Mouse (Mus musculus) embryo, embryonic 10 days (tissue): ENCODE results near the gene Mslnl.

Experiments used
- DNase-seq: peaks from one replicate; pipeline ENCODE4 v3.0.0-alpha.2; 2015; ENCODE audit warnings: low spot score

Mslnl gene

DNA sequence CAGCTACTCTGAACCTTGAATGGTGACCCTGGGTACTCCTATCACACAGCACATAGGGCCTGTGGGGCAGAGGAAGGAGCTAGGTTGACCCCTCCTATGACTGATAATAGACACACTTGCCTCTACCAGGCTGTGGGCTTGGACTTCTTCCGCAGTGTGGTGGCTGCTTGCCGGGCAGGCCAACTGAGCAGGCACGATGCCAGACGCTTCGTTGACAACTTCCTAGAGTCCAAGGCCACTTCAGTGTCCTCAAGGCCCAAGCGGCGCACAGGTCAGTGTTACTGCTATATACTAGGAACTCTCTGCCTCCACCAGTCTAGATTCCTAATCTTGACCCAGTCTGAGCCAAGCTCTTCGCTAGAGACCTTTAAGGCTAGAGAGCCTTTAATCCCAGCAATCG lies 8.0 kb downstream of the Mslnl start:
- no peak for DNase-seq

DNA sequence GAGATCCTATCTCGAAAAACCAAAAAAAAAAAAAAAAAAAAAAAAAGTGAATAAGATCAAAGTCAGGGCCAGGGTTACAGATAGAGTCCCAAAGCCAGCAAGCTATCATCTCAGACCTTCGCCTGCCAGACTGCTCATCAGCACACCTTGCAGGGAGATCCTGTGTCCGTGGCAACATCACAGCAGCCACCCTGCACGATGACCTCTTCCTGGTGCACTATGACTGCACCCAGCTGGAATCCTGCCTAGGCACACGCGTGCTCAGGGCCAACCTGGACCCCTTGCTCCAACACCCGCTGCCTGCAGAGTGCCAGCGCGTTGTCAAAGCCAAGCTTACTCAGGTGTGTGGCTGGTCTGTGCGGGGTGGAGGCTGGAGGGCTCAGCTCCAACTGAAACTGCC lies 8.5 kb downstream of the Mslnl start:
- no peak for DNase-seq

- DNase-seq = no peak
These were observed 12.4 kb downstream of the Mslnl start for GRCm38 (mm10) chr17:25748238-25748637.

DNA sequence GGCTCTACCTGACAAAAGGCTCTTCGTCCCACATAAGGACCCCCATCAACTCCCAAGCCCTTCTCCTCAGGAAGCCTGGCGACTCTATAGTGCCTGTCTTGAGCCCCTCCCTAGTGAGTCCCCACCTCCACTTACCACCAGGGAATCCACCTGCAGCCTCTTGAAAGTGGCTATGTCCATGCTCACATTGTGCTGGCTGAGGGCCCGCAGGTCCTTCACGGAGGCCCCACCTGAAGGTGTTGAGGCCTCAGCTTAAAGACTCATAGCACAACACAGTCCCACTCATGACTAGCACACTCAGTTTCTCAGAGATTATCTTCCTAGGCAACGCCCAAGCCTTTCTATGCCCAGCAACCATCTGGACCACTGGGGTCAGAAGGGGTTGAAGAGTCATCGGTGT lies 13.5 kb downstream of the Mslnl start:
- no peak for DNase-seq

- DNase-seq = no peak
These were observed 15.6 kb downstream of the Mslnl start for GRCm38 (mm10) chr17:25751446-25751845.

DNA sequence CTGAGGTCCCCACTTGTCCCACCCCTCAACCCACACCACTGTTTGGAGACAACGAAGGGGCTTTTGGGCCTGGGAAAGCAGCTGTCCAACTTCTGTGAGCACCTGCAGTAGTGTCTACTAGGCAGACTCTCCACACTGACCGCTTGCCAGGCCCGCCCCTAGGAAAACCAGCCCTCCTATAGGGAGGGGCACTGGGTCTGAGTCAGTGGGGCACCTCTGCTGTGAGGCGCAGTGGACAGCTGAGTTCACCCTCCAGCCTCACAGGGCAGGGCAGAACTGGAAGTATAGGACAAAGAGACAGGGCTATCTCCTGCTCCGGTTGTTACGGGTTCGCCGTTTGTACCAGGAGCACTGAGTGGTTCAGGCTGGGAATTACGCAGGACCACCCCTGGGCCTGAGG lies 18.4 kb downstream of the Mslnl start, which contains the start of gene Msln:
TSS of gene Msln (minus strand) at position 138 of the 400 bp plus-strand sequence.
- DNase-seq = no peak

- no peak for DNase-seq
These were observed 19.2 kb downstream of the Mslnl start for GRCm38 (mm10) chr17:25755086-25755485.

DNA sequence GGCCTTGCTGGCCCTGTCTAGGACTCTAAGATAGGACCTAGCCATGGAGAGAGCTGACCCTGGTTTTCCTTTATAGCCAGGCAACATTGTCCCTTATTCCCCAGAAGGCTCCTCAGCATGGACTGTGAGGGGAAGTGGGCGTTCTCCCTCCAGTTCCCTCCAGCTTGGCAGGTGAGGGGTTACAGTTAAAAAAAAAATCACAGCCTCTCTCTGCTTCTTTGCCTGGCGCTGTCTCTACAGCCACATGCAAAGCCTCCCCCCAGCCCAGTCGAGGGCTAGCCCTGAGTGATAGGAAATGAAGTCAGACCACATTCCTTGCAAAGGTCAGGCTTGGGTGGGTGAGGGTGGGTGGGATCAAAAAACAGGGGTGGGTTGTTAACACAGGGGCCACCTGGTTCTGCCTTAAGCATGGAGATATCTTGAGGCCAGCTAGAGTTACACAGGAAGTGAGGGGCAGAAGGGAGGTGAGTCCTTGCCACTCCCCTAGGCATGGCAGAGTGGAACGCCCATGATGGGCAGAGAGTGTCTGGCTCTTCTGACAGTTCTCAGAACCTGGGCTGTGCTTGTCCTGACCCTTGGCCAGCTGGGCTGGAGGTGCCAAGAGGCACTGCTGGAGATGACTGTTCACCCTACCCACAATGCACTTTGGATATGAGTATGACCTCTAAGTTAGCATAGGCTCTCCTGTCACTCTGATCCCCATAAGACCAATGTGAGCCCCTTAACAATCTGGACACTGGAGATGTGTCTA lies 20.0 kb downstream of the Mslnl start:
- no peak for DNase-seq

DNA sequence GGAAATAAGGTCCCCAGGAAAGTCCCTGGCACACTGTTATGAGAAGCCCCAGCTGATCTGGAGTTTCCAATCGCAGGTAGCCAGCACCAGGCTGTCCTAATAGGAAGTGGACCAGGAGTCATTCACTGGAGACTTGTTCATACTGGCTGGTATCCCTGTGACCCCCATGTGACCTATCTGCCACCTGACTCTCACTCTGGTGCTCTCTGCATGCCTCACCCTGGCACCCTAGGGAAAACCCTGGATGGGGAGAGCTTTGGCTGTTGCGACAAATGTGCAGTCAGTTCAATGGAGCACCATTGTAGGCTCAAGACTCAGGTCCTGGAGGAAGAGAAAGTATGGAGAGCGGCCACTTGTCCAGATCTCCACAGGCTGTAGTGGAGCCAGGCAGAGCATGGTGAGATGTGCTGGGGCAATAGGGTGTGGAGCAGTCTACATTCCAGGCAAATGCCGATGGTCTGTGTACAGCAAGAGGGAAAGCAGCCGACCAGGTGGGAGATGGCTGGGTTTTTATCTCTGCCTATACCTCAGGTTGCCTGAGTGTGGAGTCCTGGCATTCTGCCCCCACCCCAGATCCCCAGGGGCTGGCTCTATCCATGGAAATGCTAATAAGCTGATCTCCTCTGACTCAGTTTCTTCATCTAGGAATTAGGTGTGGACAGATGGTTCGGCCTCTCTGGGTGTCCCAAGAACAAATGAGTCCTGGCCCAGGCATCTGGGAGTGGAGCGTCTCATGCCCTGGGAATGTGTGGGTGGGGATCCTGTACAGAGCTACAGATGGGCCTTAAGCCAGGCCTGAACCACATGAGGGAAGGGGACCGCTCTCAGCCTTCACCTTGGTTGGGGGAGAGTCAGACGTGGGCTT lies 20.8 kb downstream of the Mslnl start:
- DNase-seq = no peak

DNA sequence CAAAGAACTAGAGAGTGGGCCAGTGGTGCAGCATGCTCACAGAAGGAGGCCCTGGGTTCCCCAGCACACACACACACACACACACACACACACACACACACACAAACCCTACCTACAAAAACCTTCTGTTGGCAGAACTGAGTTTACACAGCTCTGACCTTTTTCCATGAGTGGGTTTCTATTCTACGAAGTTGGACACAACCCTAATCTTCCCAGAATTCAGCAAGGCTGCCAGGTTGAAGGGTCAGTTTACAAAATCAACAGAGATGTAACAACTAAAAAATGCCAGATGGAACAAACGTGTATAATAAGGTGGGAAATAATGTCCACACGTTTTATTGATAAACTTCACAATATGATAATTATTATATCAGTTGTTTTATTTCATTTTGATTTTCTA lies 21.8 kb downstream of the Mslnl start:
- no peak for DNase-seq

DNA sequence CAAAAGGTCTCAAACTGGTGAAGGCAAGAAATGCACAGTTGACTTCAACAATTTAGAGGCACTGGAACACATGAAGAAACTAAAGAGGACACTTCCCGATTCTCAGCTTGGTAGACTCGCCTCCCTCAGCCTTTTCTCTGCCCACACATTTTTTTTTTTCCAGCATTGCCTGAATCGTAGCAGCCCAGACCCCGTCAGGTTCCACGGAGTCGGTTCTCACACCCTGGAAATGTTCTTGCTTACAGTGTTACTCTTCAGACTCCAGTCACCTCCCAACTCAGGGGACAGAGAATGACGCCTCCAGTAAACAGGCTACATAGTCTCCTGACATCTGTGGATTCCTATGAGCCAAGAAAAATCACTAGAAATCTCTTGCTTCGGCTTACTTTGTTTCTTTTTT lies 24.3 kb downstream of the Mslnl start:
- no peak for DNase-seq

GRCm38 (mm10) chr17:25761561-25761970 lies 25.7 kb downstream of the Mslnl start:
- peak; percentile 45 for DNase-seq

DNA sequence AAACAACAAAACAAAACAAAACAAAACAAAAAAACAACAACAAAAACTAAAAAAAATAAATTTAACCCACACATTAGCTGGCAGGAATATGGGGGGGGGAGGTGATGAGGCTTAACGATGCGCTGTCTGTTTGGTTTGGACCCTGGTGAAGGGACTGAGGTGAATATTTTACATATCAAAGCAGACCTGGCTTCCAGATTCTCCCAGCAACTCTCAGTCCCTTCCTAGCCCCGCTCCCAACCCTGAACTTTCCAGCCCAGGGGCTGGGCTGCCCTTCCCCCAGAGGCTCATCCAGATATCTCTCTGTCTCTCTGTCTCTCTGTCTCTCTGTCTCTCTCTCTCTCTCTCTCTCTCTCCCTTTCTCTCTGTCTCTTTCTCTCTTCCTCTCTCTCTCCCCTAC lies 26.7 kb downstream of the Mslnl start:
- DNase-seq = no peak

- DNase-seq = peak; percentile 20
These were observed 30.0 kb downstream of the Mslnl start for GRCm38 (mm10) chr17:25765886-25766285.

- DNase-seq = no peak
These were observed 33.5 kb downstream of the Mslnl start for GRCm38 (mm10) chr17:25769331-25769730.

DNA sequence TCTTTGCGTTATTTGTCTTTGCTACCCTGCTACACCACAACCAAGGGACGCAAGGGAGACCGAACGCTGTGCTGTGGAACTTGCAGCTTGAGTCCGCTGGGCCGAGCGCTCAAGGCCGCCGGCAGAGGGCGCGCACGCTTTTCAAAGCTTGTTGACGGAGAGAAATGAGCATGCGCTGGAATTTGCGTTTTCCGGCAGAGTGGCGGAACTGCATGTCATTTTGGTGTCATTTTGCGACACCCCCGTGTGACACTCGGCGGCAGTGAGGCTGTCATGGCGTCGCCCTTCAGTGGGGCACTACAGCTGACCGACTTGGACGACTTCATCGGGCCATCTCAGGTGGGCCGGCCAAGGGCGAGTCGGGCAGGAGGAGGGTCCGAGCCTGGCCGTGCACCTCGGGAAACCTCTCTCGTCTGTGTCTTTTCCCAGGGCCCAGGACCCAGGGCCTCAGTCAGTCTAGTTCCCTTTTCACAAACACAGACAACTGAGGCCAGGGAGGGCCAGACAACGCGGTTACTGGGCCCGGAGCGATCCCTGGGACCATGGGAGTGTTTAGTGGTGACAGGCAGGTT lies 37.8 kb downstream of the Mslnl start, which contains the start of gene Narfl:
TSS of gene Narfl (plus strand) at position 228 of the 572 bp plus-strand sequence.
- DNase-seq = peak; percentile 99

- no peak for DNase-seq
These were observed 39.6 kb downstream of the Mslnl start for GRCm38 (mm10) chr17:25775318-25776062.

DNA sequence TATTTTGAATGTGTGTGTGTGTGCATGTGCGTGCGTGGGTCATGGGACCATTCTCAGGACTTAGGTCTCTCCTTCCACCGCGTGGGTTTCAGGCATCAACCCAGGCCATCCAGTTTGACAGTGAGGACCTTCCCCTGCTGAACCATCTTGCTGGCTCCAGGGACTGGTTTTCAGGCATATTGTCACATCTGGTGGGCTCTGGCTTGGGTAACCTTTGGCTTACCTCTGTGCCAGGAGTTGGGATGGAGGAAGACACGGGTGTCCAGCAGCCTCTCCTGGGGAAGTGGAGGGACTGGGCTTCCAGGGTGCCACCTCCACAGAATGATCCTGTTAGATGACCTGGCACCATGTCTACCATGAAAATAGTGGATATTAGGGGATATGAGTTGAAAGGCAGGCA lies 42.1 kb downstream of the Mslnl start:
- no peak for DNase-seq

DNA sequence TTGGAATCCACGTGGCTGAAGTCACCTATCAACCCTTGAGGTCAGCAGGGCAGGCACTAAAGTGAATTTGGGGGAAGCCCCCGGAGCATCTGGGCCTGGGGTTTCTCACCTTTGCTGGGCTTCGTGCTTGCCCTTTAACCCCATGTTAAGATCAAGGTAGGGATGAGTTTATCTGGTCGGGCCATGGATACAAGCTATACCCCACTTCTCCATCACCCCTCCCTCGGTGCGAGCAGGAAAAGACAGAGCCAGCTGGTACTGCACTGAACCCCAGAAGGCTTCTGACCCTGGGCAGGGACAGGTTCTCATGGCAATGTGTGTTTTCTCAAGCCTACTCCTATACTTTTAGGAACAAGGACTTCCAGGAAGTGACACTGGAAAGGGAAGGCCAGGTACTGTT lies 45.5 kb downstream of the Mslnl start:
- no peak for DNase-seq

DNA sequence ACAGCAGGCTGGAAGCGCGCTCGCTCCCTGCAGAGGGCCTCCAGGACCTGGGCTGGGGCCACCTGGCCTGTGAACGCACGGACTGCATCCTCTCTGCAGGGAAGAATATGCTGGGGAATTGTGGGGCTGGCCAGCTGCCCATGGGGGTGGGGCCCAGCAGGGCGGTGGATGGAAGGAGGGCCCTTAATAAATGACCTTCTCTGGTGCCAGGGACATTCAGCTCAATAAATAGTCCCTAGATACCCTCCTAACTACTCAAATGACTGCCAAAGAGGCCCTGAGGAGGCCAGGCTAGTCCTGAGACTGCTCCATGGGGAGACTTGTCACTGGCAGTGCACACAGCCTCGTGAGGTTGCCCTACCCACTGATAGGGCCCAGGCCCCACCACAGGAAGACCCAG lies 47.2 kb downstream of the Mslnl start:
- no peak for DNase-seq

DNA sequence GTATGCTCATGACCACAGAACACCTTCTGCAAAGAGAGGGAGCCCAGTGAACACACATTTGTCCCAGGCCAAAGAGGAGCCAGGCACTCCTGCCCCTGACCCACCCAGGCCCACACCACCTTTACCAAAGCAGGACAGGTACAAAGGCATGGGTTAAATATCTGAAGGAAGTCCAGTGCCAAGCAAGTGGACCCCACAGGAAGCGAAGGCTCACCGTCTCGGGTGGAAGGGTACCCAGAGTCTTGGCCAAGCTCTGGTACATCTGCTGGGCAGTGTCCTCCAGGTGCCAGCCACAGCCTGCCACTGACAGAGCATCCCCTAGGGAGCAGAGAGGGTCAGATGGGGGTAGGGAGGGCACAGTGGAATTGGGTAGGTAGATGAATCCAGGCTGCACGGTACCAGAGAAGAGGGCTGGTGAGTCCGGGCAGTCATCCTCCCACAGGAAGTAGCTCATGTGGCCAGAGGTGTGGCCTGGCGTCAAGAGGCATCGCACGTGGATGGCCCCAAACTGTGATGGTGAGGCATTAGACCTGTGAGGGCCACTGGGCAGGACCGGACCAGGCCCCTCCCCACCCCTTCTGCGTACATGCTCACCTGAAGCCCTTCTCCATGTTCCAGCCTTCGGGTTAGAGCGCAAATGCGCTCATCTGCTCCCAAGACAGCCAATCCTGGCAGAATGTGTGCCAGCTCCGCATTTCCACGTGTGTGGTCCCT lies 48.2 kb downstream of the Mslnl start:
- DNase-seq = no peak
